Mouse (Mus musculus): ENCODE measurements at regions not wholly inside any gene's neighbourhood (a gene's known extent, or its start where the extent isn't known, plus 50 kb on each side); places are given as distances from the start of the nearest gene placed in this dataset.

GRCm38 (mm10) chr1:41551271-41551670 lies 745.9 kb downstream of the Tmem182 start:
- DNase-seq (ENCODE audit: low read depth, low spot score), result no peak

- DNase-seq (ENCODE audit: low read depth, low spot score), result no peak
These were observed 750.2 kb downstream of the Tmem182 start for GRCm38 (mm10) chr1:41555607-41556006.

- DNase-seq (ENCODE audit: low read depth, low spot score), result no peak
These were observed 753.8 kb downstream of the Tmem182 start for GRCm38 (mm10) chr1:41559101-41559665.

GRCm38 (mm10) chr1:41559991-41560390 lies 754.6 kb downstream of the Tmem182 start:
- no peak for DNase-seq (ENCODE audit: low read depth, low spot score)

- no peak for DNase-seq (ENCODE audit: low read depth, low spot score)
These were observed 798.1 kb downstream of the Tmem182 start for GRCm38 (mm10) chr1:41603471-41603870.

- no peak for DNase-seq (ENCODE audit: low read depth, low spot score)
These were observed 799.8 kb downstream of the Tmem182 start for GRCm38 (mm10) chr1:41604996-41605747.

- DNase-seq (ENCODE audit: low read depth, low spot score), result no peak
These were observed 800.3 kb downstream of the Tmem182 start for GRCm38 (mm10) chr1:41605748-41606131.

- DNase-seq (ENCODE audit: low read depth, low spot score), result no peak
These were observed 805.4 kb downstream of the Tmem182 start for GRCm38 (mm10) chr1:41610783-41611182.

GRCm38 (mm10) chr1:41651804-41652203 lies 846.4 kb downstream of the Tmem182 start:
- DNase-seq (ENCODE audit: low read depth, low spot score), result no peak

- no peak for DNase-seq (ENCODE audit: low read depth, low spot score)
These were observed 846.8 kb downstream of the Tmem182 start for GRCm38 (mm10) chr1:41652210-41652609.

GRCm38 (mm10) chr1:41652646-41653427 lies 847.4 kb downstream of the Tmem182 start:
- DNase-seq (ENCODE audit: low read depth, low spot score), result peak; percentile 32

- no peak for DNase-seq (ENCODE audit: low read depth, low spot score)
These were observed 868.7 kb downstream of the Tmem182 start for GRCm38 (mm10) chr1:41674086-41674485.

- DNase-seq (ENCODE audit: low read depth, low spot score), result no peak
These were observed 869.9 kb downstream of the Tmem182 start for GRCm38 (mm10) chr1:41675345-41675744.

- DNase-seq (ENCODE audit: low read depth, low spot score), result no peak
These were observed 900.3 kb downstream of the Tmem182 start for GRCm38 (mm10) chr1:41705692-41706091.

GRCm38 (mm10) chr1:41742644-41743331 lies 937.4 kb downstream of the Tmem182 start:
- no peak for DNase-seq (ENCODE audit: low read depth, low spot score)

- DNase-seq (ENCODE audit: low read depth, low spot score), result no peak
These were observed 937.9 kb downstream of the Tmem182 start for GRCm38 (mm10) chr1:41743332-41743710.

GRCm38 (mm10) chr1:41744531-41744930 lies 939.1 kb downstream of the Tmem182 start:
- no peak for DNase-seq (ENCODE audit: low read depth, low spot score)

GRCm38 (mm10) chr1:41759366-41759765 lies 936.2 kb upstream of the Pou3f3 start:
- DNase-seq (ENCODE audit: low read depth, low spot score), result no peak
